Mouse (Mus musculus) spleen, embryonic (tissue): ENCODE measurements around the gene Plppr1.

ENCODE experiments used
- CTCF ChIA-PET: fragments of 350-600 bp; sonication (Branson Sonifier 250); formaldehyde crosslinking; loops from one replicate; lab custom pipeline; 2022; lab: Charles Lee

Gene Plppr1

GRCm38 (mm10) chr4:49059021-49059401 is at the start of gene Plppr1:
TSS of gene Plppr1 (plus strand) at chr4:49059273.
- CTCF ChIA-PET, result no interaction called here

- CTCF ChIA-PET, result no interaction called here
Observed at GRCm38 (mm10) chr4:49016701-49017100, 42.4 kb upstream of the Plppr1 start.

GRCm38 (mm10) chr4:49023221-49023620 is 35.9 kb upstream of the Plppr1 start:
- CTCF ChIA-PET, result no interaction called here

GRCm38 (mm10) chr4:49038311-49038710 is 20.8 kb upstream of the Plppr1 start:
- CTCF ChIA-PET, result interaction anchor here (0.6 to 1.0 kb wide), 2 partner anchors 39 to 151 kb away, joined by 3 read pairs; no protein-coding TSS in a partner anchor

- CTCF ChIA-PET, result no interaction called here
Observed at GRCm38 (mm10) chr4:49039854-49040253, 19.2 kb upstream of the Plppr1 start.

- CTCF ChIA-PET, result no interaction called here
Observed at GRCm38 (mm10) chr4:49041655-49042054, 17.4 kb upstream of the Plppr1 start.

- CTCF ChIA-PET, result no interaction called here
Observed at GRCm38 (mm10) chr4:49050628-49051027, 8.4 kb upstream of the Plppr1 start.

GRCm38 (mm10) chr4:49057916-49058315 is 1.2 kb upstream of the Plppr1 start:
- CTCF ChIA-PET, result no interaction called here

GRCm38 (mm10) chr4:49058557-49058956 is 516 bp upstream of the Plppr1 start:
- CTCF ChIA-PET, result no interaction called here

GRCm38 (mm10) chr4:49059402-49060381 is 619 bp downstream of the Plppr1 start:
- CTCF ChIA-PET, result no interaction called here

- CTCF ChIA-PET, result no interaction called here
Observed at GRCm38 (mm10) chr4:49069471-49069870, 10.4 kb downstream of the Plppr1 start.

GRCm38 (mm10) chr4:49072886-49073285 is 13.8 kb downstream of the Plppr1 start:
- CTCF ChIA-PET, result no interaction called here

- CTCF ChIA-PET, result no interaction called here
Observed at GRCm38 (mm10) chr4:49075881-49076280, 16.8 kb downstream of the Plppr1 start.

- CTCF ChIA-PET, result no interaction called here
Observed at GRCm38 (mm10) chr4:49079399-49079798, 20.3 kb downstream of the Plppr1 start.

- CTCF ChIA-PET, result no interaction called here
Observed at GRCm38 (mm10) chr4:49088205-49088604, 29.1 kb downstream of the Plppr1 start.

GRCm38 (mm10) chr4:49090461-49090860 is 31.4 kb downstream of the Plppr1 start:
- CTCF ChIA-PET, result no interaction called here

GRCm38 (mm10) chr4:49099448-49099847 is 40.4 kb downstream of the Plppr1 start:
- CTCF ChIA-PET, result no interaction called here

GRCm38 (mm10) chr4:49101934-49102768 is 43.1 kb downstream of the Plppr1 start:
- CTCF ChIA-PET, result no interaction called here

- CTCF ChIA-PET, result no interaction called here
Observed at GRCm38 (mm10) chr4:49102769-49103193, 43.7 kb downstream of the Plppr1 start.

- CTCF ChIA-PET, result no interaction called here
Observed at GRCm38 (mm10) chr4:49104860-49105259, 45.8 kb downstream of the Plppr1 start.

GRCm38 (mm10) chr4:49107895-49108294 is 48.8 kb downstream of the Plppr1 start:
- CTCF ChIA-PET, result no interaction called here

GRCm38 (mm10) chr4:49108371-49108770 is 49.3 kb downstream of the Plppr1 start:
- CTCF ChIA-PET, result no interaction called here
